Mouse (Mus musculus) ovary, adult 18-20 months (tissue): Measurements from ENCODE around the gene Nudt3.
A peak's percentile ranks its signal among the peaks of the same experiment; 100 is the strongest.

ENCODE experiments used
- DNase-seq: peaks from one replicate; pipeline ENCODE4 v3.0.0; 2022; ENCODE audit warnings: low spot score, mixed read lengths

The Nudt3 gene

GRCm38 (mm10) chr17:27564391-27565162 lies 58.7 kb downstream of the Nudt3 start:
- no peak for DNase-seq

- no peak for DNase-seq
Observed at GRCm38 (mm10) chr17:27563771-27564244, 59.5 kb downstream of the Nudt3 start.

GRCm38 (mm10) chr17:27561809-27562526 lies 61.3 kb downstream of the Nudt3 start:
- peak; percentile 86 for DNase-seq

- no peak for DNase-seq
Observed at GRCm38 (mm10) chr17:27560926-27561480, 62.3 kb downstream of the Nudt3 start.

GRCm38 (mm10) chr17:27559596-27559995 lies 63.7 kb downstream of the Nudt3 start:
- no peak for DNase-seq

- no peak for DNase-seq
Observed at GRCm38 (mm10) chr17:27558845-27559244, 64.5 kb downstream of the Nudt3 start.

- DNase-seq, result no peak
Observed at GRCm38 (mm10) chr17:27557927-27558661, 65.2 kb downstream of the Nudt3 start.

- no peak for DNase-seq
Observed at GRCm38 (mm10) chr17:27557181-27557926, 65.9 kb downstream of the Nudt3 start.

- DNase-seq, result peak; percentile 62
Observed at GRCm38 (mm10) chr17:27556315-27557011, 66.8 kb downstream of the Nudt3 start, which contains the start of gene Hmga1. Hmga1 (plus strand) TSS chr17:27556497.

- no peak for DNase-seq
Observed at GRCm38 (mm10) chr17:27555512-27556172, 67.7 kb downstream of the Nudt3 start.

- no peak for DNase-seq
Observed at GRCm38 (mm10) chr17:27555075-27555511, 68.2 kb downstream of the Nudt3 start.

GRCm38 (mm10) chr17:27554062-27554960 lies 69.0 kb downstream of the Nudt3 start:
- DNase-seq, result no peak

GRCm38 (mm10) chr17:27552215-27553201 lies 70.8 kb downstream of the Nudt3 start:
- no peak for DNase-seq

GRCm38 (mm10) chr17:27551393-27551940 lies 71.8 kb downstream of the Nudt3 start:
- DNase-seq, result no peak

- DNase-seq, result no peak
Observed at GRCm38 (mm10) chr17:27549234-27549633, 74.1 kb downstream of the Nudt3 start.

GRCm38 (mm10) chr17:27547253-27547868 lies 75.9 kb downstream of the Nudt3 start:
- DNase-seq, result no peak

- no peak for DNase-seq
Observed at GRCm38 (mm10) chr17:27546574-27547085, 76.7 kb downstream of the Nudt3 start.
